Mouse (Mus musculus) T-helper 1 cell (primary cell): ENCODE results near the gene Hephl1.

Experiments
- in situ Hi-C: fragments of 300-600 bp; cut with MboI, MseI; formaldehyde crosslinking; loops from one replicate; pipeline ENCODE4 v1.15.1; 2025; ENCODE audit warnings: high pct_unique_total_duplicates

Gene Hephl1

GRCm38 (mm10) chr9:15060847-15061246 is 51.1 kb downstream of the Hephl1 start:
- in situ Hi-C loops, result no loop called here

- in situ Hi-C loops, result no loop called here
Measured at GRCm38 (mm10) chr9:15060026-15060425, 51.9 kb downstream of the Hephl1 start.

GRCm38 (mm10) chr9:15045740-15046139 is 66.2 kb downstream of the Hephl1 start:
- in situ Hi-C loops, result no loop called here

- in situ Hi-C loops, result no loop called here
Measured at GRCm38 (mm10) chr9:15045084-15045669, 66.7 kb downstream of the Hephl1 start, which contains the start of gene Panx1. TSS of gene Panx1 (minus strand) at chr9:15045478.

GRCm38 (mm10) chr9:15044391-15045083 is 67.4 kb downstream of the Hephl1 start:
- in situ Hi-C loops, result loop anchor here (5.0 kb wide), 1 partner anchor 243 kb away; no protein-coding TSS in a partner anchor

GRCm38 (mm10) chr9:15041556-15041955 is 70.4 kb downstream of the Hephl1 start:
- in situ Hi-C loops, result loop anchor here (5.0 kb wide), 1 partner anchor 246 kb away; no protein-coding TSS in a partner anchor

- in situ Hi-C loops, result loop anchor here (5.0 kb wide), 1 partner anchor 247 kb away; no protein-coding TSS in a partner anchor
Measured at GRCm38 (mm10) chr9:15039848-15040247, 72.1 kb downstream of the Hephl1 start.

- in situ Hi-C loops, result no loop called here
Measured at GRCm38 (mm10) chr9:15037704-15038103, 74.2 kb downstream of the Hephl1 start.

- in situ Hi-C loops, result no loop called here
Measured at GRCm38 (mm10) chr9:15037237-15037636, 74.7 kb downstream of the Hephl1 start.

GRCm38 (mm10) chr9:15036807-15037206 is 75.1 kb downstream of the Hephl1 start:
- in situ Hi-C loops, result no loop called here

GRCm38 (mm10) chr9:15036405-15036804 is 75.5 kb downstream of the Hephl1 start:
- in situ Hi-C loops, result no loop called here

- in situ Hi-C loops, result no loop called here
Measured at GRCm38 (mm10) chr9:15035979-15036378, 75.9 kb downstream of the Hephl1 start.

- in situ Hi-C loops, result loop anchor here (5.0 kb wide), 1 partner anchor 73 kb away; no protein-coding TSS in a partner anchor
Measured at GRCm38 (mm10) chr9:15034546-15035273, 77.2 kb downstream of the Hephl1 start.

- in situ Hi-C loops, result loop anchor here (5.0 kb wide), 1 partner anchor 74 kb away; no protein-coding TSS in a partner anchor
Measured at GRCm38 (mm10) chr9:15033568-15034160, 78.2 kb downstream of the Hephl1 start.

GRCm38 (mm10) chr9:15032797-15033196 is 79.1 kb downstream of the Hephl1 start:
- in situ Hi-C loops, result loop anchor here (5.0 kb wide), 1 partner anchor 75 kb away; no protein-coding TSS in a partner anchor

GRCm38 (mm10) chr9:15030771-15031170 is 81.1 kb downstream of the Hephl1 start:
- in situ Hi-C loops, result loop anchor here (5.0 kb wide), 1 partner anchor 77 kb away; no protein-coding TSS in a partner anchor

- in situ Hi-C loops, result no loop called here
Measured at GRCm38 (mm10) chr9:15029025-15029727, 82.7 kb downstream of the Hephl1 start.

- in situ Hi-C loops, result no loop called here
Measured at GRCm38 (mm10) chr9:15027725-15028124, 84.2 kb downstream of the Hephl1 start.

- in situ Hi-C loops, result no loop called here
Measured at GRCm38 (mm10) chr9:15023049-15023448, 88.9 kb downstream of the Hephl1 start.

- in situ Hi-C loops, result no loop called here
Measured at GRCm38 (mm10) chr9:15021156-15021555, 90.8 kb downstream of the Hephl1 start.

GRCm38 (mm10) chr9:15020561-15021080 is 91.3 kb downstream of the Hephl1 start:
- in situ Hi-C loops, result no loop called here
